In the genomic region with DNA sequence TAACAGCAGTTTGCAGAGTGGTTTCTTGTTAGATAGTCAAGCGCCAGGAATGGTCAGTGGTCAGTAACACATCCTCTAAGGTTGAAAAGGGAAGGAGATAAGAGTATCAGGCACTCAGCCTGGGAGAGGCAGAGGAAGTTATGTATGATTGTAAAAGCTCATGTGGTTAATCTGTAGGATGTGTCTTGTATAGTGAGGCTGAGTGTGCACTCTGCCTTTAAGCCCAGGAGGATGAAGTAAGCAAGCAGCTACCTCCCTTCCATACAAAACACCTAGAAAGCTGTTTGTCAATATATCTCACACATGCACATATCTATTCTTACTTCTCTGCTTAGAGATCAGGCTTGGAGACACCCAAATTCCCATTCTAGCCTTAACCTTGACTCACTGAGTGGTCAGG, we compare ENCODE assay signal across 29 mouse cellular contexts.
"Had no signal": no experiment of that assay in that cellular context is flagged by ENCODE, and none has a peak within 500 bp of the region (broad histone marks: within the 10 kb centered on the region; RNA-seq: fewer than 3 reads in every experiment).

No protein-coding gene starts in this region.

- H3K27me3 ChIP-seq: limb, embryonic 12.5 days; limb, embryonic 15.5 days; liver, embryonic 13.5 days; liver, embryonic 15.5 days; lung, embryonic 15.5 days; midbrain, embryonic 12.5 days; midbrain, embryonic 13.5 days; midbrain, embryonic 15.5 days; neural tube, embryonic 12.5 days had no signal

- H3K9ac ChIP-seq: limb, embryonic 12.5 days; limb, embryonic 13.5 days; limb, embryonic 15.5 days; liver, embryonic 12.5 days; liver, embryonic 13.5 days; liver, embryonic 14.5 days; liver, embryonic 15.5 days; liver, postnatal 0 days; lung, embryonic 14.5 days; lung, embryonic 15.5 days; midbrain, embryonic 12.5 days; midbrain, embryonic 13.5 days; midbrain, embryonic 15.5 days; neural tube, embryonic 12.5 days had no signal

- H3K4me1 ChIP-seq: limb, embryonic 12.5 days; limb, embryonic 13.5 days; limb, embryonic 15.5 days; liver, embryonic 12.5 days; liver, embryonic 13.5 days; liver, embryonic 15.5 days; lung, embryonic 15.5 days; midbrain, embryonic 13.5 days; neural tube, embryonic 12.5 days had no signal

- ATAC-seq: liver, embryonic 12.5 days; liver, postnatal 0 days; lung, postnatal 0 days; midbrain, embryonic 13.5 days; midbrain, embryonic 15.5 days; midbrain, embryonic 16.5 days had no signal

- H3K36me3 ChIP-seq: limb, embryonic 10.5 days; limb, embryonic 12.5 days; limb, embryonic 13.5 days; limb, embryonic 15.5 days; liver, embryonic 13.5 days; liver, embryonic 15.5 days; lung, embryonic 15.5 days; midbrain, embryonic 10.5 days; midbrain, embryonic 12.5 days; midbrain, embryonic 13.5 days; midbrain, embryonic 15.5 days; neural tube, embryonic 12.5 days had no signal

- H3K4me3 ChIP-seq: limb, embryonic 10.5 days; limb, embryonic 12.5 days; limb, embryonic 13.5 days; limb, embryonic 15.5 days; liver, embryonic 12.5 days; liver, embryonic 13.5 days; liver, embryonic 15.5 days; lung, embryonic 15.5 days; midbrain, embryonic 10.5 days; midbrain, embryonic 12.5 days; midbrain, embryonic 13.5 days; midbrain, embryonic 15.5 days; myocyte; neural tube, embryonic 12.5 days had no signal

- DNase-seq: left cerebral cortex, postnatal 4 days; liver; liver, embryonic 13.5 days; liver, postnatal 0 days; lung, adult 18-20 months; lung, adult 2 months; lung, embryonic 14.5 days; lung, postnatal 10 days; lung, postnatal 14 days; lung, postnatal 36 days; lung, postnatal 4 days; midbrain, embryonic 14.5 days had no signal

- H3K27ac ChIP-seq: limb, embryonic 10.5 days; limb, embryonic 12.5 days; limb, embryonic 13.5 days; limb, embryonic 15.5 days; liver, embryonic 12.5 days; liver, embryonic 13.5 days; liver, embryonic 14.5 days; liver, embryonic 15.5 days; lung, embryonic 15.5 days; macrophage; midbrain, embryonic 10.5 days; midbrain, embryonic 12.5 days; midbrain, embryonic 13.5 days; midbrain, embryonic 15.5 days; neural tube, embryonic 12.5 days had no signal
